Mouse (Mus musculus) liver (tissue): ENCODE data around the gene Baz2a.
"Not testable (repeated sequence)": the region's sequence is repeated elsewhere in the genome, so short reads cannot be mapped to it uniquely, and the experiment has no call there.

Experiments
- DNase-seq: peaks from one replicate; pipeline ENCODE4 v3.0.0-alpha.2; 2020; ENCODE audit warnings: mixed read lengths

The Baz2a gene

DNA sequence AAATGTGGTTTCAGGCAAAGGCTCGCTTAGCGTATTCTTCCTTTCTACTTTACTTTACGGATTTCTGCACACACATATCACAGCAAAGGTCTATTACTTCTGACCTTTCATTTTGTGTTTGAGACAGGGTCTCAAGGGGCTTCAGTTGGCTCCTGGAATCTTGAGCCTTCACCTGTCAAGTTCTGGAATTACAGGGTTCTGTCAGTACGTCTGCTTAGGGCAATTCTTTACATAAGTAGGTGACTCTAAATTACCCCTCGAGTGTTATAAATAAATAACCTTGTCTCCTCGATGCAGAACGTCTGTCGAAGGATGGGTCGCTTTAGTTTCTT is 8.9 kb upstream of the Baz2a start:
- DNase-seq, result no peak

- peak; percentile 97 for DNase-seq
Measured at GRCm38 (mm10) chr10:128082880-128083421, 8.4 kb upstream of the Baz2a start, which contains the start of gene Atp5b. TSS of gene Atp5b (plus strand) at chr10:128083273.

- DNase-seq, result peak; percentile 45
Measured at GRCm38 (mm10) chr10:128083688-128084087, 7.7 kb upstream of the Baz2a start.

- no peak for DNase-seq
Measured at GRCm38 (mm10) chr10:128084160-128084559, 7.2 kb upstream of the Baz2a start.

- peak; percentile 48 for DNase-seq
Measured at GRCm38 (mm10) chr10:128086391-128086790, 5.0 kb upstream of the Baz2a start.

GRCm38 (mm10) chr10:128087216-128087615 is 4.2 kb upstream of the Baz2a start:
- not testable (repeated sequence) for DNase-seq

DNA sequence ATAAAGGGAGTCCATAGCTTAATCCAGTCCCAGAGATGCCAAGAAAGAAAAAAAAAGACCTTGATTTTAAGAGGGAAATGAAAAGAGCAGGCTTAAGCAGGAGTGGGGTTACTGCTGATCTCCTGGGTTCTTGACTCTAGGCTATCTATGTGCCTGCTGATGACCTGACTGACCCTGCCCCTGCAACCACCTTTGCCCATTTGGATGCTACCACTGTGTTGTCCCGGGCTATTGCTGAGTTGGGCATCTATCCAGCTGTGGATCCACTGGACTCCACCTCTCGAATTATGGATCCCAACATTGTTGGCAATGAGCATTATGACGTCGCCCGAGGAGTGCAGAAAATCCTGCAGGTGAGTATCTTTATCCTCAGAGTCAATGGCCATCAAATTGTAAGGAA is 3.2 kb upstream of the Baz2a start:
- DNase-seq, result no peak

GRCm38 (mm10) chr10:128089842-128090241 is 1.5 kb upstream of the Baz2a start:
- no peak for DNase-seq

DNA sequence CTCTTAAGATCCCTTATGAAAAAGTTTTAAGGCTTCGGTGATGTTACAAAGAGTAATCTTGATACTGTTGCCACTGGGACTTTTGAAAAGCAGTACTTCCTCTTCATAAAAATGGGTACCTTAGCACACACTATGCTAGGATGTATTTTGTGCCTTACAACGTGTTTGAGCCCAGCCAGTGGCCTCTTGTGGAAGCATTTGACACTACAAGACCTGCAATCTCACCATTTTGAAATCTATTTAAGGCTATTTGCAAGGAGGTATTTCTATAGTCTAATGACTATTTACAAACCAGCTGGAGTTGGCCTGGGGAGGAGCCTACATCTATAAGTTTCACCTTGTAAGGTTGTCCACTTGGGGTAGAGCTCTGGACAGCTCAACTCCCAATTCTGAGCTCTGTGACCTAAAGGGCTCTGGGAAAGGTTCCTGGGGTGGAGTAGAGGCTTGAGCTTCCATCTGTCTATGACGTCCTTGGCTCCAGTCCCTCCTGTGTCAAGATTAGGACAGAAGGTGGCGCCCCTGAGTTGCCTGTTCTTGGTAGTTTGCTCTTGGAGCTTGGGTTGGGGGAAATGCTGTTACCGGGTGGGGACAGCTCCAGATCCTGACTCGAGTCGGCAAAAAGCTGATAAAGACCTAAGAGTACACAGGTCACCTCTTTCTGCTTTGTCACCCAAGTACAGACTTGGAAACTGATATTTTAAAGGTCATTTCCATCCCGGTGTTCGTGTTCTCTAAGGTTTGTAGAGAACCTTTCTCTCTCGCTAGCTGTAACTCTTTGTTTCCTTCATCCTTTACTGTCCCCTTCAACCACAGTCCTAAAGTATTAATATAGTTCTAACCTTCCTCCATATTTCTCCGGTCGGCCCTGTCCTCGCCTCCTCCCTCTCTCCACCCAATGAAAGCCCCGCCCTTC is 470 bp upstream of the Baz2a start:
- DNase-seq, result peak; percentile 94

- DNase-seq, result peak; percentile 90
Measured at GRCm38 (mm10) chr10:128092506-128093495, 1.4 kb downstream of the Baz2a start.

- DNase-seq, result peak; percentile 77
Measured at GRCm38 (mm10) chr10:128093496-128094294, 2.3 kb downstream of the Baz2a start.

GRCm38 (mm10) chr10:128094340-128094968 is 3.1 kb downstream of the Baz2a start:
- DNase-seq, result peak; percentile 97

DNA sequence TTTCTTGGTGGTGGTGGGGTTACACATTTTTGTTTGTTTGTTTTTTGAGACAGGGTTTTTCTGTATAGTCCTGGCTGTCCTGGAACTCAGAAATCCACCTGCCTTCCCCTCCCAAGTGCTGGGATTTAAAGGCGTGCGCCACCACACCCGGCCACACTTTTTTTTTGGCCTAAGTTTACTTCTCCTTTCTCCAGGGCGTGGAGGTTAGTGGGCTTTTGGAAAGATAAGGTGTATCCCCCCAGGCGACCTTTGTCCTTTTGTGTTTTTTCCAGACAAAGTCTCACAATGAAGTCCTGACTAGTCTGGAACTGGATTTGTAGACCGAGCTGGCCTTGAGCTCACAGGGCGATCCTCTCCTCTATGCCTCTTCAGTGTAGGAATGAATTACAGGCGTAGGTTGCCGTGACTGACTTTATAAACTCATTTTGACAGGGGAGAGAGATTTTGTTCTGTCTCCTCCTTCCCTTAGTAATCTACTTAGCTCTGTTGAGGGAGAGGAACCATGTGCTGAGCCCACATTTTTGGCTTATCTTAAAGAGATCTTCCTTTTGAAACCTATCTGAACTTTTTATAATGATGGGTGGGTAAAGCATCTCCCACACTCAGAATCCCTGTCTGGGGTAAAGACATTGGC is 3.7 kb downstream of the Baz2a start:
- DNase-seq, result no peak

DNA sequence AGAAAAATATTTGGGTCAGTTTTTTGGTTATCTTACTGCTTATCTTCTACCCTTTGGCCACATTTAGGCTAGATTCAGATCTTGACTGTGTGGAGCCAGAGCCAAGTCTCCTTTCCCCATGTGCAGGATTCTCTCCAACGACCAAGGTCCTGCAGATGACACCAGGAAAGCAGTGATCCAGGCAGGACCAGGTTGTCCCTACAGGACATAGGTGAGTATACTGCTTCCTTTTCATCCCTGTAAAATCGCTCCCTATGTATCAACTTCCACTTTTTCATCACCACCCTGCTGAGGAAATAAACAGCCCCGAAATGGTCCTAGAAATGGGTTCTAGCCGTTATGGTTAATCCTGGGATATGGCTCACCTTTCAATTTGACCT is 4.9 kb downstream of the Baz2a start:
- DNase-seq, result no peak

DNA sequence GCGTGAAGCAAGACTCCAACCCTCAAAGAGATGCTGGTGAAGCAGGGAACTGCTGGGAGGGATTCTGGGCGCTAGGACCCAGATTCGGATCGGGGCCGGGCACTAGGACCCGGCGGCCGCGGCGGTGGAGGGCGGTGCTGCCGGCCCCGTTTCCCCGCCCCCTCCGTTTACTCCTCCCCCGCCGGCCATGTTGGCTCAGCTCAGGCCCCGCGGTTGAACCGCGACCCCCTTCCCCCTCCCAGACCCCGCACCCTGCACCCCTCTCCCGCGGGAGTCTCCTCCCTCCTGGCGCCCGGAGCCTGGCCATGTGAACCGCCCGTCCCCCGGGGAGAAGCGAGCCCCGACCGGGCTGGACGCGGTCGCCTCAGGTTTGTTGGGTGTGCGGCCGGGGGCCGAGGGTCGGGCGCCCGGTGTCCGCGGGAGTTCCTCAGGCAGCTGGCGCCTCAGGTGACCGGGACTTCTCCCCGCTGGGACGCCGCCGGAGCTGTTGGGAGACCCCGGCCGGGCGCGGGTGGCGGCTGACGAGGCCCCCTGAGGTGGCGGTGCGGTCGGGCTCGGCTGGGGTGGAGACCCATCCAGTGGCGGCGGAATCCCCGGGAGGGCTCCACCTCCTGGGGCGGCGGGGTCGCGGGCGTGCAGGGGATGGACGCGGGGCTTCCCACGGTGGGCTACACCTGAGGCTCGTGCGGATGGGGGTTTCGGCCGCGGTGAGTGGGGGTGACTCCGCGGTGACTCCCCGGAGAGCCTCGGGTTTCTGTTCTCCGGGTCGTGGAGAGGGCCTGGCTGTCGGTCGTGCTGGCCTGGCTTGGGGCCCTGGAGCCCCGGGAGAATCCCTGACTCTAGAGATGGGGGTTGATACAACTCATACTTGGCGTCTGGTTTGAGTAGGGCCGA is 5.6 kb downstream of the Baz2a start:
- peak; percentile 89 for DNase-seq

- DNase-seq, result peak; percentile 63
Measured at GRCm38 (mm10) chr10:128097587-128097971, 6.2 kb downstream of the Baz2a start.

GRCm38 (mm10) chr10:128110103-128110761 is 18.9 kb downstream of the Baz2a start:
- DNase-seq, result no peak

GRCm38 (mm10) chr10:128111227-128111626 is 19.9 kb downstream of the Baz2a start:
- no peak for DNase-seq

DNA sequence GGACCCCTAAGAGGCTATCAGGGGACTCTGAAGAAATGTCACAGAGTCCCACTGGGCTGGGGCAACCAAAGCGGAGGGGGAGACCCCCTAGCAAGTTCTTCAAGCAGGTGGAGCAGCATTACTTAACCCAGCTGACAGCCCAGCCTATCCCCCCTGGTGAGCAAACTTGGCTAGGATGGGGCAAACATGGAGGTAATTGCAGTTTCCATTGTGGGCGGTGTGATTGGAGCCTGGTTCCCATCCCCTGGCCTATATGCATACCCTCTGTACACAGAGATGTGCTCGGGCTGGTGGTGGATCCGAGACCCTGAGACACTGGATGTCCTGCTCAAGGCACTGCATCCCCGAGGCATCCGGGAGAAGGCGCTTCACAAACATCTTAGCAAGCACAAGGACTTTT is 32.5 kb downstream of the Baz2a start:
- DNase-seq, result no peak

- DNase-seq, result no peak
Measured at GRCm38 (mm10) chr10:128124831-128125230, 33.5 kb downstream of the Baz2a start.
